Mouse (Mus musculus) fat pad, adult 2 months (tissue): ENCODE data around the gene Shld2.
"Not testable (repeated sequence)": the region's sequence is repeated elsewhere in the genome, so short reads cannot be mapped to it uniquely, and the experiment has no call there.

Experiments used
- DNase-seq: peaks from one replicate; pipeline ENCODE4 v3.0.0-alpha.2; 2011; ENCODE audit warnings: low read depth, low spot score; ENCODE audit errors: extremely low read depth

Gene Shld2

GRCm38 (mm10) chr14:34323576-34324085, 13.3 kb upstream of the Shld2 start:
- DNase-seq, result no peak

GRCm38 (mm10) chr14:34318113-34318512, 7.8 kb upstream of the Shld2 start:
- no peak for DNase-seq

- no peak for DNase-seq
These were observed 7.1 kb upstream of the Shld2 start for GRCm38 (mm10) chr14:34317431-34317830.

GRCm38 (mm10) chr14:34316346-34316745, 6.1 kb upstream of the Shld2 start:
- no peak for DNase-seq

GRCm38 (mm10) chr14:34314796-34315195, 4.5 kb upstream of the Shld2 start:
- no peak for DNase-seq

GRCm38 (mm10) chr14:34314383-34314782, 4.1 kb upstream of the Shld2 start:
- not testable (repeated sequence) for DNase-seq

- DNase-seq, result no peak
These were observed 3.3 kb upstream of the Shld2 start for GRCm38 (mm10) chr14:34313612-34314011.

GRCm38 (mm10) chr14:34312339-34313048, 2.2 kb upstream of the Shld2 start:
- DNase-seq, result no peak

GRCm38 (mm10) chr14:34311691-34312090, 1.4 kb upstream of the Shld2 start:
- no peak for DNase-seq

- DNase-seq, result no peak
These were observed 833 bp upstream of the Shld2 start for GRCm38 (mm10) chr14:34311021-34311631.

GRCm38 (mm10) chr14:34309907-34310233, 423 bp downstream of the Shld2 start:
- DNase-seq, result no peak

GRCm38 (mm10) chr14:34309266-34309665, 1.0 kb downstream of the Shld2 start:
- DNase-seq, result no peak

- DNase-seq, result no peak
These were observed 7.0 kb downstream of the Shld2 start for GRCm38 (mm10) chr14:34303265-34303680.

- DNase-seq, result no peak
These were observed 7.5 kb downstream of the Shld2 start for GRCm38 (mm10) chr14:34302681-34303242.

GRCm38 (mm10) chr14:34298871-34299700, 11.2 kb downstream of the Shld2 start:
- DNase-seq, result no peak

GRCm38 (mm10) chr14:34297634-34298033, 12.7 kb downstream of the Shld2 start:
- no peak for DNase-seq

GRCm38 (mm10) chr14:34297038-34297437, 13.3 kb downstream of the Shld2 start:
- DNase-seq, result no peak

GRCm38 (mm10) chr14:34296350-34296749, 13.9 kb downstream of the Shld2 start:
- no peak for DNase-seq

- no peak for DNase-seq
These were observed 16.7 kb downstream of the Shld2 start for GRCm38 (mm10) chr14:34293641-34294040.

GRCm38 (mm10) chr14:34290229-34290628, 20.1 kb downstream of the Shld2 start:
- no peak for DNase-seq

GRCm38 (mm10) chr14:34289259-34290015, 20.9 kb downstream of the Shld2 start:
- no peak for DNase-seq
